Mouse (Mus musculus) ES-E14 (cell line): ENCODE measurements around the gene Trip12. TPM values are rescaled to one million over a fixed set of nuclear protein-coding genes. Genes with fewer than 3 reads are reported as not detected.
A peak's percentile ranks its signal among the peaks of the same experiment; 100 is the strongest.

Experiments used
- DNase-seq: peaks from one replicate; pipeline ENCODE4 v3.0.0-alpha.2; 2013; ENCODE audit warnings: low read depth, low spot score
- H3K27ac ChIP-seq: 2 replicates; pipeline ENCODE4 v1.5.1; 2012; ENCODE audit warnings: low read depth, mild to moderate bottlenecking, low read length, moderate library complexity, mixed read lengths; ENCODE audit not compliant: poor library complexity, insufficient read depth, severe bottlenecking
- H3K36me3 ChIP-seq: 2 replicates; pipeline ENCODE4 v1.6.1; 2012; ENCODE audit warnings: mild to moderate bottlenecking, low read length, moderate library complexity, mixed read lengths; ENCODE audit not compliant: control insufficient read depth, poor library complexity, insufficient read depth, severe bottlenecking
- H3K4me1 ChIP-seq, 2 experiments: fragments of 150-350 bp in 1 of 2; sonication (generic) in 1 of 2; 2 replicates each; pipeline ENCODE4 v1.6.1; 2012; ENCODE audit warnings: low read length in 2 of 2, mild to moderate bottlenecking in 1 of 2, mixed read lengths in 1 of 2; ENCODE audit not compliant: control insufficient read depth in 2 of 2, insufficient read depth in 2 of 2, poor library complexity in 1 of 2
- H3K4me3 ChIP-seq, 2 experiments: fragments of 150-350 bp in 1 of 2; sonication (generic) in 1 of 2; 2 replicates each; pipeline ENCODE4 v1.5.1; 2012; ENCODE audit warnings: low read length in 2 of 2, low read depth in 1 of 2, mild to moderate bottlenecking in 1 of 2, mixed read lengths in 1 of 2; ENCODE audit not compliant: insufficient read depth in 1 of 2, poor library complexity in 1 of 2, severe bottlenecking in 1 of 2
- H3K9ac ChIP-seq: 2 replicates; pipeline ENCODE4 v1.6.1; 2012; ENCODE audit warnings: low read depth, mild to moderate bottlenecking, low read length, mixed read lengths; ENCODE audit not compliant: poor library complexity, insufficient read depth, severe bottlenecking
- H3K9me3 ChIP-seq: fragments of 150-350 bp; sonication (generic); 2 replicates; pipeline ENCODE4 v1.6.1; 2012; ENCODE audit warnings: low read depth, mild to moderate bottlenecking, low read length; ENCODE audit not compliant: control insufficient read depth, insufficient read depth
- CHD2 ChIP-seq: IDR thresholded peaks from 2 replicates; pipeline ENCODE4 v1.6.1; 2014; ENCODE audit warnings: mild to moderate bottlenecking, low read depth, low read length, inconsistent platforms
- HCFC1 ChIP-seq: IDR thresholded peaks from 2 replicates; pipeline ENCODE4 v1.6.1; 2012; ENCODE audit warnings: low read length, inconsistent platforms, borderline replicate concordance; ENCODE audit not compliant: insufficient read depth
- MAFK ChIP-seq: IDR thresholded peaks from 2 replicates; pipeline ENCODE4 v1.6.1; 2014; ENCODE audit warnings: mild to moderate bottlenecking, low read depth, low read length, inconsistent platforms; ENCODE audit not compliant: insufficient read depth
- ZC3H11A ChIP-seq: IDR thresholded peaks from 2 replicates; pipeline ENCODE4 v1.6.1; 2012; ENCODE audit warnings: low read depth, mild to moderate bottlenecking, inconsistent platforms, low read length, borderline replicate concordance
- ZNF384 ChIP-seq: IDR thresholded peaks from 2 replicates; pipeline ENCODE4 v1.6.1; 2012; ENCODE audit warnings: low read depth, low read length, inconsistent platforms
- in situ Hi-C, 2 experiments: fragments of 600-800 bp; cut with MboI; formaldehyde crosslinking; loops; one replicate each; pipeline ENCODE4 v1.15.1; 2025; ENCODE audit warnings: low sequenced_read_pairs in 2 of 2, inconsistent platforms in 1 of 2; ENCODE audit not compliant: unreplicated experiment in 2 of 2
- total RNA-seq: library from RNA; depleted of rRNA; stranded (reverse); fragments of 300-350 nt; gene quantifications from 2 replicates; pipeline ENCODE4 v1.2.3, GENCODE M21; 2012

Trip12 gene
- total RNA-seq, 1 experiment, result 425 TPM

- H3K36me3 ChIP-seq, result no peaks in the 10 kb centered on the region
- peak overlapping the region; percentile 2; the same call in 1 of the 2 replicates for H3K9ac ChIP-seq
- H3K4me3 ChIP-seq, result no peak overlapping the region
- in situ Hi-C loops, result no loop called here
- H3K27ac ChIP-seq, result peak overlapping the region; percentile 77
- peaks cover 24 to 29% of the 10 kb centered on the region in 2 experiments for H3K4me1 ChIP-seq
- no peak for DNase-seq
- TF ChIP-seq ZC3H11A, result no peak
- TF ChIP-seq ZNF384, result 0 out of 2 replicates have a peak, but pooled peaks have one; percentile 42
- no peak for TF ChIP-seq HCFC1
- no peak for TF ChIP-seq MAFK
- TF ChIP-seq CHD2, result no peak
- H3K9me3 ChIP-seq, result no peaks in the 10 kb centered on the region
These were observed 19.3 kb upstream of the Trip12 start for GRCm38 (mm10) chr1:84859597-84859996.

GRCm38 (mm10) chr1:84855756-84856155 lies 15.4 kb upstream of the Trip12 start:
- DNase-seq, result no peak
- TF ChIP-seq MAFK (no peak), CHD2 (no peak), ZNF384 (no peak), HCFC1 (no peak), ZC3H11A (no peak)
- no peak overlapping the region for H3K4me3 ChIP-seq
- in situ Hi-C loops, result no loop called here
- no peaks in the 10 kb centered on the region for H3K36me3 ChIP-seq
- H3K9ac ChIP-seq, result no peak overlapping the region; the same call in 1 of the 2 replicates
- peaks cover 22 to 26% of the 10 kb centered on the region in 2 experiments for H3K4me1 ChIP-seq
- H3K27ac ChIP-seq, result peak overlapping the region; percentile 9; the same call in 1 of the 2 replicates
- H3K9me3 ChIP-seq, result no peaks in the 10 kb centered on the region

- no peaks in the 10 kb centered on the region for H3K9me3 ChIP-seq
- TF ChIP-seq MAFK (no peak), HCFC1 (no peak), CHD2 (no peak)
- no peak for DNase-seq
- no peak overlapping the region for H3K4me3 ChIP-seq
- H3K9ac ChIP-seq, result no peak overlapping the region
- H3K27ac ChIP-seq, result no peak overlapping the region
- H3K36me3 ChIP-seq, result no peaks in the 10 kb centered on the region
- in situ Hi-C loops, result no loop called here
- H3K4me1 ChIP-seq, result peaks cover 17 to 29% of the 10 kb centered on the region in 2 experiments
These were observed 14.7 kb upstream of the Trip12 start for GRCm38 (mm10) chr1:84854966-84855365.

- DNase-seq, result no peak
- no peak overlapping the region for H3K27ac ChIP-seq
- in situ Hi-C loops, result no loop called here
- peaks cover 17 to 29% of the 10 kb centered on the region in 2 experiments for H3K4me1 ChIP-seq
- no peak overlapping the region for H3K9ac ChIP-seq
- H3K9me3 ChIP-seq, result no peaks in the 10 kb centered on the region
- H3K36me3 ChIP-seq, result no peaks in the 10 kb centered on the region
- TF ChIP-seq ZNF384, result no peak
- no peak for TF ChIP-seq CHD2
- TF ChIP-seq MAFK, result no peak
- H3K4me3 ChIP-seq, result no peak overlapping the region
These were observed 13.4 kb upstream of the Trip12 start for GRCm38 (mm10) chr1:84853721-84854120.

GRCm38 (mm10) chr1:84851512-84852235 lies 11.4 kb upstream of the Trip12 start:
- H3K9me3 ChIP-seq, result no peaks in the 10 kb centered on the region
- no peak for TF ChIP-seq ZC3H11A
- no peak for TF ChIP-seq HCFC1
- TF ChIP-seq CHD2, result no peak
- TF ChIP-seq MAFK, result no peak
- no peak for TF ChIP-seq ZNF384
- no peak for DNase-seq
- H3K27ac ChIP-seq, result peak overlapping the region; percentile 74
- peak overlapping the region; percentile 59; the same call in 1 of the 2 replicates for H3K9ac ChIP-seq
- peaks cover 2% of the 10 kb centered on the region; the same call in 1 of the 2 replicates for H3K36me3 ChIP-seq
- H3K4me1 ChIP-seq, result peaks cover 21 to 28% of the 10 kb centered on the region in 2 experiments
- in situ Hi-C loops, result no loop called here
- no peak overlapping the region for H3K4me3 ChIP-seq
